Mouse (Mus musculus): ENCODE measurements around the gene Olr1.
"Not testable (repeated sequence)": the region's sequence is repeated elsewhere in the genome, so short reads cannot be mapped to it uniquely, and the experiment has no call there.

The Olr1 gene

DNA sequence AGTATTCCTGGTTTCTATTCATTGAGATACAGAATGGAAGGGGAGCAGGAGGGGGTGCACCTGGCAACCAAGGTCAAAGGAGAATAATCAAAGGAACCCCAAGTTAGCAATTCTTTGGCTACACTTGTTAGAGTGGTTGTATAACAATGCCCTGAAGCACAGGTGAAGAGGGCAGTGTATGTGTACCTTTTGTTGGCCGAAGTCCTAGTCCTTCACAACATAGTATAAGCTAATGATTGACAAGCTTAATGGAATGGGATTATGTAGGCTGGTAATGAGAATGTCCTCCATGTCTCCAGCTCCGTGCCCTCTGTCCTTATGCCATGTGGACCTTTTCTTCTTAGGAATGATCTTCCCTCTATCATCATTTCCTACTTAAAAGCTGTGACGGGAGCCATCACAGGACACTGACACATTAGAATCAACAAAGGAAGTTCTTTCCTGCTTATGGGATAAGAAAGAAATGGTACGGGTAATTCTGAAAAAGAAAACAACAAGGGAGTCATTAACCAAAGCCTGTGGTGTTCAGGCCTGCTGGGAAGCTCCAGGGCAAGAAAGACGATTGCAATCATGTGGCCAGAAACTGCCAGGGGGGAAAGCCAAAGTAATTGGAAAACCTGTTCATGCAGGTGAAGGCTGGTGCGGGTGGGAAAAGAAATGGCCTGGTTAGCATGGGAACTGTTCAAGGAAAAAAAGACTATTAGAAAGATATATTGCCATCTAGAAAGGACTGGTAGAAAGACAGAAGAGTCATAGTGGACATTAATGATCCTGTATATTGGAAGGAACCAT lies 3.4 kb upstream of the Olr1 start:
- no peak for DNase-seq

DNA sequence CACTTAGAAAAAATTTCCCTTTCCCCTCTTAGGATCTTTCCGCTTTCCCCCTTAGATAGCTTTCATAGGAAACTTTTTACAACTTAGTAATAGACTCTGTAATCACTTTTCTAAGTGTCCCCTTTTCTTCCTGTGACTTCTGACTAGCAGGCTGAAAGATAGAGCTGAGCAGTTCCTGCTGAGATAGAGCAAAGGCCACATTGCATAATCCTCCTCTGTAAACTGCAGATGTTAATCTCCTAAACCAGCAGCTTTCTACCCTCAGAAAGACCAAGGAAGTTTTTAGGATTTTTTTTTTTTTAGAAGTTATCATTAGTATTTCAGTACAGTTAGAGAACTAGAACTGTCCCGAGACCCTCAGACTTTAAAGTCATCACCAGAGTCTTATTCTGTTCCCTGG lies 3.5 kb downstream of the Olr1 start:
- no peak for DNase-seq

DNA sequence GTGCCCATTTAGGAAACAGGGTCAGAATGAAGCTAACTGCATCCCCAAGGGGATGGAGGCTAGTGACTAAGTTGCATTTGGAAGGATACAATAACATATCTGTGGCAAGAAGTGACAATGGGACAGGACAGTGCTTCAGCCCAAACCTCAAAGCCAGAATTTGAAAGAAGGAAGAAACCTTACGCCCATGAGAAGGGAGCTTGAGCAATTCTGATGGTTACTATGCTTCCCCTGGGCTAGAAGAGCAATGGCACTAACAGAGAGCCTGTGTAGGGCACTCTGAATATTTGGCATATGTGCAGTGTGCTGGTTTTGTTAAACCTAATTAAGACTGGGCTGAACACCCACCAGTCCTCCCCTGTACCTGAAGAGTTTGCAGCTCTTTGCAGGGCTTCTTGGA lies 7.4 kb downstream of the Olr1 start:
- not testable (repeated sequence) for DNase-seq

DNA sequence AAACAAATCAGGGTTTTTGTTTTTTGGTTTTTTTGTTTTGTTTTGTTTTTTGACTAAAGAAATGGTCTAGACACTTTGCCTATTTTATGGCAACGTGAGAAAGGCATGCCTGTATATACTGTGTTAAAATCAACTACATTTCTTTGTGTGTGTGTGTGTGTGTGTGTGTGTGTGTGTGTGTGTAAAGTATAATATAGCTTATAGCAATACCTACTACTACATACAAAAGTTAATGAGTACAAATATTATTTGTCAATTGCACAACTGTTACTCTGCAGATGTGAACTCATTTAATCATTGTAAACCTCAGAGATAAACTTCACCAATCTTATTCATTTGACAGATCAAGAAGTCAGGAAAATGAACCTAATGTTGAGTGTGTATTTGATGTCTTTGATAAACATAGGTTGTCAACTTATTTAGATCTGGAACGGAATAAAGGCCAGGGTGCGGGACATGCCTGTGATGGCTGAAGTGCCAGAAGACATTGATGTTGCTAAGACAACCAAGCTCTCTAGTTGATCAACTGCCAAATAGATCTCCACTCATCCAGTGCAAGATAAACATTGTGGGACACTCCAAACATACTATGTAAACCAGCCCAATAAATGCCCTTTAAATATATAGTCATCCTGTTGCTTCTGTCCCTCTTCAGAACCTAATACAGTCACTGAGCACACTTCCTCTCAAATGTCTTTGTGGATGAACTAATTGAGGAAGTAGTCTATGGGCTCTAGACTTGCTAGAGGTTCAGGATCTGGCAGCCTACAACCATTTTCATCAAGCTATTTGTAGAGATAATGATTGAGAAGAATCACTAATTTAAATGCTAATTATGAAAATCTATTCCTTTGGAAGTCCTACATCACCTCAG lies 9.4 kb downstream of the Olr1 start:
- DNase-seq, result no peak

DNA sequence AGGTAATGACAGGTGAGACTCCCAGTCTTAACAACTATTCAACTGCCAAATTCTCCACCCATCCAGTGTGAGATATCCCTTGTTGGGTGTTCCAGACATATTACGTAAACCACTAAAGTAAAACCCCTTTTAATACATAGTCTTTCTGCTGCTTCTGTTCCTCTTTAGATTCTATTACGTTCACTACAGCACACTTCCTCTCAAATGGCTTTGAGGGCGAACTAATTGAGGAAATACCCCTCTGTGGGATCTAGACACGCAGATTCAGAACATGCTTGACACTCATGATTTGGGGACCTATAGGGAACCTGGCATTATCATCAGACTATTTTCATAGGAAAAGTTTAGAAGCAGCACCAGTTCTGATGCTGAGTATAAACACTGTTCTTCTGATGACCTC lies 12.0 kb downstream of the Olr1 start:
- no peak for DNase-seq

DNA sequence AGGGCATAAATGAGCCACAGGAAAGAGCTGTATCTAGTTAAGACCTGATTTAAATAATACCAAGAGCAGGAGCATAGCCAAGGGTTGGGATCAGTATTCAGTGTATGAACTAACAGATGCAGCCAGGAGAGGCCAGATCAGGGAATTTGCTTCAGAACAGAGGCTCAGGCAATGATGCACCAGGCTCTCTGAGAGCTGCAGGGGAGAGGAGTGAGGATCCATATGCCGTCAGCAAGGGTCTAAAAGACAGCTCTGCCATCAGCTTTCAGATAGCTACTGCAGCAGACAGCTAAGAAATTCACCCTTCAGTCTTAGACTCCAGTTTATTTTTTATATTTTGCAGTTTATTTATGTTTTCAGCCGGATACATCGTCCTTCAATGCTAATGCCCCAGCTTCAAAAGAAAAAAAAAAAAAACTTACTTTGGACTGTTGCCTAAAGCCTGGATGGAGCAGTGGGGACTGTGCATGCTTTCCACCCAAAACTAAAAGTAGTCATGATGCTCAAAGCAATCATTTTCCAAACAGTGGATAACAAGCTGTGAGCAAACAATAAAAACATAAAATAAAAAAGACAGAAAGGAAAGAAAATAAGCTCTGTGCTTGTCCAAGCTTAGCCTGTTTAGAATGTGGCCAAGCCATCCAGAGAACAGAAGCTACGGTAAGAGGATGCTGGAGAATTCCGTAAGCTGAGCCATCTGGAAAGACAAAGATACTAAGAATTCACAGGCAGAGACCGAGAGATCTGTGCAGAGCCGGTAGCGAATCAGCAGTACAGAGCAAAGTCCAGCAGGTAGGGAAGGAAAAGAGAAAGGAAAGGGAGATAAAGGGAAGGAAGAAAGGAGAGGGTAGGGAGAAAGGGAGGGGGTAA lies 26.6 kb downstream of the Olr1 start:
- no peak for DNase-seq

DNA sequence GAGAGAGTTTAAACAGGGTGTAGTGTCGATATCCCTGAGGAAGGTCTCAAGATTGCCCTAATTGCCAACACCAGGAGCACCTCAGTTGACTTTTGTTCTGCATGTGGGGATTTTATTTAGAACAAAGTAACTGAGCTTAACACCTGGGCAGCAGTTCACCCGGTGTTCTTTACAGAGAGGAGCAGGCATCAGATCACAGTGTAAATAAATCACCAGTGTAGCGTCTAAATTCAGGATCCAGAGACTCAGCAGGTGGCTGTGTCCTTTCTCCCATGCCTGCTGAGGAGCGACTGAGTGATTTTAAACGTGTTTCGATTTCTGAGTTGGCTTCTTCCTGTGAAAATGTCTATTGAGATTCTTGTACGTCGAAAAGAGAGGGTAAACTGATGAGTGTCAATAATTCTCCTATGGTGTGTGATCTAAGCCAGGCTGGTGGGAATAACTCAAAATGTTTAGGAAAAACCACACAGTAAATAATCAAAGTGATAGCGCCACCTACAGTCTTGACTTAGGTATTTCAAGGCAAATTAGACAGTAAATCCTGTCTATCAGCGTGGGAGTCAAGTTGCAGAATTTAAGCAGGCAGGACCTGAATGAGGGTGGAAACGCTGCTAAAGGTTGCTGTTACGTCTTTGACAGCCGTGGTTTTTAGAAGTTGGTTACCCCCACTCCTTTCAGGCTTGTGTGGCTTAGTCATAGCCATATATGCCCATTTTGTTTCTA lies 30.4 kb downstream of the Olr1 start:
- peak in 1 of 2 experiments; percentile 26 for DNase-seq

DNA sequence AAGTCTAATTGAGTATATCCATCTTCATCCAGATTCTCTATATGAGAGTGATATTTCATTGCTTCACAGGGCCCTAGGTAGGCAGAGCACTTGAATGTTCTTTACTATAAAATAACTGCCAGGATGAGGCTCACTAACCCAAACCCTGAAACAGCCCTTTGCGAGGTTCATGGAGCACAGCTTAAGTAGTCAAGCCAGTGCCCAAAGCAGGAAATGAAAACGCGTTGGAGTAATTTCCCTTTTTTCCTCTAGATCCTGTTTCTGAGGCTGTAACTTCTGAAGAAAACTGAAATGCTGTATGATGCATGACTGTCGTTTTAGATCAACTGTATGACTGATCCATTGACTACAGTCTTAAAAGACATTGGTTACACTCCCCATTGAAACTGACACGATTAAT lies 34.3 kb downstream of the Olr1 start:
- DNase-seq, result no peak

DNA sequence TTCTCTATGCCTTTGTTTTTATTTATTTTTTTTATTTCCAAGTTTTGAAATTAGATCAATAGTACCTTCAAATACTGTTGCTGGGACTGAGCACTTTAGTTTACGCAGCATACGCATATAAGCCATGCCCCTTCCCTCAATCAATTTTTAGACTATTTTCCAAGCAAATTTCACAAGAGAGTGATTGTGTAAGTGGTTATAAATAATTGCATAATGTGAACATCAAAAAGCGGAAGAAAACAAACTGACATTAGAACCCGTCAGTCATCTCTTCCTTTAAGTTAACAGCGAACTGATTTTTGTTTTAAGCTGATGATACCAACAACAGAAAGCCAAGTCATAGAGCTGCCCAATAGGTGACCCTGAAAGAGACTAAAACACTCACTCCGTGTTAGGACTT lies 35.6 kb downstream of the Olr1 start:
- no peak for DNase-seq

DNA sequence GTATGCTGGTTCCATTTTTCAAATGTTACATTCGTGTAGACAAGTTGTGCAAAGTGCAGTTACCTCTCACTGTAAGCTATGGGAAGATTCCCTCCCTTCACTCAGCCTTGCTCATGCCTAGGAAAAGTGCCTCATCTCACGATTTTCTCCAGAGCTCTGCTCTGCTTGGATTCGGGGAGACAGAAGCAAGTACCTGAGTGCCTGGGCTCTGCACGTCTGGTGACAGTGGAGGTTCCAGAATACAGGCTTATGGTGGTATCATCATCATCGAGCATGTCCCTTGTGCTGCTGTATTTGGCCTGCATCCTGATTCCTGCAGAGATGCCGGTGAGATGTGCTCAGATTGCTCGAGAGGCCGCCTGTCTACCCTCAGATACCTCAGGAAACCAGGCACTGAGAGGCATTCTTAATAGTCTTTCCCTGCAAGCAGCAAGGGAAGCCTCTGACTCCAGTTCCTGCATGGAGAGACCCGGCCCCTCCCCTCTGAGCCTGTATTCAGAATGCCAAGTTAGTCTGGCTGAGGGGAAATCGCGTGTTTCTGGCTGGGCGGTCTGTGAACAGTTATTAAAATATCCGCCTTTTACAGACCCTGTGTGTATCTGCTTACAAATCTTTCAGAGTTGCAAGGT lies 55.4 kb downstream of the Olr1 start, which contains the start of gene Clec1a:
Gene Clec1a (minus strand): TSS at position 590 of the 629 bp plus-strand sequence.
- peak; percentile 48 to 72 for DNase-seq

DNA sequence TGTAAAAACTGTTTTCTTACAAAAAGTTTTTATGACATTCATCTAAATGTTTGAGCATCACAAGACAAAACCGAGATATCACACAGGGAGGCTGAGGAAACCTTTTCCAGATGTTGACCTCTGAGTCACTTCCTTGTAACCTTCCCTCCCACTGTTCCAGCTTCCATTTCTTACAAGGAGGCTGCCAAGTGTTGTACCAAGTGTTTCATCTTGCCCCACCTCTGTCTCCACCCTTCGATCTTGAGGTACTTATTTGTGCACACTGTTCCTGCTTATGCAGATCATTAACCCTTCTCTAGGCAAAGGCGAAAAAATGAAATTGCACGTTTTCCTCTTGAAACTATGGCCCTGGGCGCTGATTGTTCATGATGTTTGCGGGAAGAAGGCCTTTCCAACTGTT lies 57.2 kb downstream of the Olr1 start:
- no peak for DNase-seq

DNA sequence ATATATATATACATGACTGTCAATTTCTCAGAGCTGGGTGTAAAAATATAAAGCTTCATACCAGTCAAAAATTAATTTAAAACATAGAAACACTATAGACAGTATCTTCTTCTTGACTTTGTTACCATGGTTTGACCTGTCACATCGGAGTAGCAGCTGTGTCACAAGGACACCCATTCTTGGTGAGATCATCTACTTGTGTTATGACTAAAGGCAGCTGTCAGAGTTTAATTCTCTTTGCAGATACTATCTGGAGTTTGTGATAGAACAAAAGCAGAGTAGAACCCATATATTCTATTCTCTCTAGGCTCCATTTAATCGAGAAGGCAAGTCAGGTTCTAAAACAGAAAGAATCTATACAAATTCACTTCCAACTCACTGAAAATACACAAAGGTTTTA lies 68.9 kb downstream of the Olr1 start:
- DNase-seq, result no peak

DNA sequence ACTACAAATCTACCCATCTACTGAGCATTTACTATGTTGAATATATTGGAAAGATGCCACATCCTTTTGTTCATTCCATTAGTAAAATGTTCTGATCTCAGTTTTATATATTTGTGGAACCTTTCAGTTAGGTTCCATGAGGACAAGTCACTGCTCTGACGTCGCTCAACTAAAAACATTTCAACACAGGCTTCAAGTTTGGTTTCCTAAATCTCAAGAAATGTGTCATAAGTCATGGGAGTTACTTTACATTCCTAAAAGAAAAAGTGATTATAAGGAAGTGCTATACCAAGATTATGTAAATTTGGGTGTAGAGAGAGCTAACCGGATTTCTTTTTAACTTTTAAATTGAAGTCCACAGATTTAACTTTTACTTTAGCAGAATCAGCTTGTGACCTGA lies 70.9 kb downstream of the Olr1 start:
- no peak for DNase-seq
